Mouse (Mus musculus) stomach, postnatal 0 days (tissue): ENCODE results near the gene Asrgl1. TPM values are rescaled to one million over a fixed set of nuclear protein-coding genes. Genes with fewer than 3 reads are reported as not detected.

ENCODE experiments used
- ATAC-seq: fragments of 200-750 bp; cut with Nextera tagmentation; 2 replicates; pipeline ENCODE4 v1.8.0; 2017; ENCODE audit not compliant: low FRiP score, low TSS enrichment
- DNase-seq: peaks from one replicate; pipeline ENCODE4 v3.0.0-alpha.2; 2016; ENCODE audit warnings: low spot score
- H3K27ac ChIP-seq: fragments of 300-500 bp; sonication (generic); replicated peaks from 2 replicates; pipeline ENCODE4 v1.5.1; 2014; ENCODE audit warnings: mild to moderate bottlenecking, control low read depth
- H3K27me3 ChIP-seq: fragments of 300-500 bp; sonication (generic); 2 replicates; pipeline ENCODE4 v1.6.1; 2014; ENCODE audit warnings: low read length; ENCODE audit not compliant: control insufficient read depth, insufficient read depth
- H3K36me3 ChIP-seq: fragments of 300-500 bp; sonication (generic); 2 replicates; pipeline ENCODE4 v1.6.1; 2014; ENCODE audit warnings: low read length, mixed read lengths; ENCODE audit not compliant: control insufficient read depth, insufficient read depth
- H3K4me1 ChIP-seq: fragments of 300-500 bp; sonication (generic); replicated peaks from 2 replicates; pipeline ENCODE4 v1.6.1; 2014; ENCODE audit warnings: antibody characterized with exemption; ENCODE audit not compliant: control insufficient read depth, insufficient read depth
- H3K4me2 ChIP-seq: fragments of 300-500 bp; sonication (generic); replicated peaks from 2 replicates; pipeline ENCODE4 v1.6.1; 2014; ENCODE audit warnings: low read depth, mild to moderate bottlenecking, control low read depth, moderate library complexity
- H3K4me3 ChIP-seq: fragments of 300-500 bp; sonication (generic); 2 replicates; pipeline ENCODE4 v1.5.1; 2014; ENCODE audit warnings: low read depth, low read length, control low read depth
- H3K9ac ChIP-seq: fragments of 300-500 bp; sonication (generic); 2 replicates; pipeline ENCODE4 v1.6.1; 2014; ENCODE audit warnings: mild to moderate bottlenecking, low read length, control low read depth, mixed read lengths
- H3K9me3 ChIP-seq: fragments of 300-500 bp; sonication (generic); 2 replicates; pipeline ENCODE4 v1.6.1; 2016; ENCODE audit warnings: low read length; ENCODE audit not compliant: control insufficient read depth
- CTCF ChIP-seq: IDR thresholded peaks from 2 replicates; pipeline ENCODE4 v1.5.1; 2016; ENCODE audit warnings: antibody characterized with exemption, low read depth, mild to moderate bottlenecking, moderate library complexity
- EP300 ChIP-seq: optimal IDR thresholded peaks from 2 replicates; pipeline ENCODE3; 2016; ENCODE audit warnings: antibody characterized with exemption
- WGBS: fragments of 180-500 bp; shearing (Covaris S2); extraction: QIAGEN DNeasy Blood & Tissue Kit; methylation state at CpG from one replicate; pipeline ENCODE4 v1.1.7; 2014; 5-methylcytosine and 5-hydroxymethylcytosine counted together
- polyA plus RNA-seq: library from polyadenylated mRNA; unstranded; fragments of >200 nt; fragmentation: Nextera tagmentation; extraction: Ambion mirVana; gene quantifications from 2 replicates; pipeline ENCODE4 v1.2.1, GENCODE M21; 2015

Gene Asrgl1
- polyA plus RNA-seq, 1 experiment from 2014 or later: 7.5 TPM

DNA sequence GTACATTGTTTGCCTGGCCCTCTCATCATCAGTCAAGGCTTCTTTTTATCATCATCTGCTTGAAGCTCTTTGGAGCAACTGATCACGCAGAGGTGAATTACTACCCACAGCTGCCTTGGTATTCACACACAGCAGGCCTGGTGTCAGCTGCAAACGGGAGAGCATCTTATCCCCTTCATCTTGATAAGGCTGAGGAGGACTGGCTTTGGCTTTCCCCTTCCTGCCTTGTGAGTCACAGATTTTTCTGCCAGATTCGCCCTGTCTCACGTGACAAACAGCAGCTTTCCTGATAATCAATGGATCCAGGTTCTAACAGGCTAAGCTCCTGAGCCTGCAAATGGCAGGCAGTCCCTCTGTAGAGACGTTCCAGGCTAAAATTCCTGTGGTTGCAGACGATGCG, 55.5 kb downstream of the Asrgl1 start:
- ATAC-seq: no peak
- TF ChIP-seq CTCF (no peak), EP300 (no peak)
- no peak for DNase-seq
- H3K27me3 ChIP-seq: no peaks in the 10 kb centered on the region
- H3K4me2 ChIP-seq: no peak overlapping the region
- WGBS: 21% methylated on average over 7 of the region's 7 CpGs
- no peak overlapping the region for H3K9ac ChIP-seq
- 0 out of 2 replicates have a peak, but pooled peaks cover 3% of the 10 kb centered on the region for H3K4me1 ChIP-seq
- no peaks in the 10 kb centered on the region for H3K36me3 ChIP-seq
- no peak overlapping the region for H3K4me3 ChIP-seq
- no peaks in the 10 kb centered on the region for H3K9me3 ChIP-seq
- peak overlapping the region; percentile 40; the same call in 1 of the 2 replicates for H3K27ac ChIP-seq

DNA sequence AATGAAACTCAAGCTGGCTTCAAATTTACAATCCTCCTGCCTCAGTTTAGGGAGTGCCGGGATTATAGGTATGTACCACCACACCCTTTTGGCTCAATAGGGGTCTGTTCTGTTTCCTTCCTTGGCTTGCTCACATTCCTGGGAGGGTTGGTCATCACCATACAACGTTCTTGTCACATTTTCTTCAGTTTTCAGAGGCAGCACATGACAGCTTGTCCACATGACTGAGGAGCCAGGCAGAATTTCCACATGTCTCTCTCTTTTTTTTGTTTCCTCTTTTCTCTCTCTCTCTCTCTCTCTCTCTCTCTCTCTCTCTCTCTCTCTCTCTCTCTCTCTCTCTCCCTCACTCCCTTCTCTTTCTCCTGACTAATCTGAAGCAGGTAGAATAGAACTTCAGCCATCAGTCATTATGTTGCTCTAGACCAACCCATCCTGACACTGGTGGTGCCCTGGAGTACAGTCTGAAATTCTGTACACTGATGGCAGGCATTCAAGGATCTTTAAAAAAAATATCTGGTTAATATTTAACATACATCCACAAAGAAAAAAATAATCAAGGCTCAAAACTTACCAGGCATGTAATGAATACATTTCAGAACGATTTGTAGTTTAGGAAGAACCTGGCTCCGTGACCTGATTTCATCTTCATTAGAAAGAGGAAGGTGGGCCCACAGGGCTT, 58.3 kb downstream of the Asrgl1 start:
- DNase-seq: no peak
- TF ChIP-seq EP300 (no peak), CTCF (no peak)
- H3K9me3 ChIP-seq: no peaks in the 10 kb centered on the region
- H3K4me1 ChIP-seq: peaks cover 8% of the 10 kb centered on the region; the same call in 1 of the 2 replicates
- H3K9ac ChIP-seq: no peak overlapping the region
- no peaks in the 10 kb centered on the region for H3K27me3 ChIP-seq
- H3K27ac ChIP-seq: no peak overlapping the region
- no peak overlapping the region for H3K4me2 ChIP-seq
- no peak for ATAC-seq
- H3K36me3 ChIP-seq: no peaks in the 10 kb centered on the region
- no peak overlapping the region for H3K4me3 ChIP-seq
- WGBS: 50% methylated on average over 4 of the region's 4 CpGs

DNA sequence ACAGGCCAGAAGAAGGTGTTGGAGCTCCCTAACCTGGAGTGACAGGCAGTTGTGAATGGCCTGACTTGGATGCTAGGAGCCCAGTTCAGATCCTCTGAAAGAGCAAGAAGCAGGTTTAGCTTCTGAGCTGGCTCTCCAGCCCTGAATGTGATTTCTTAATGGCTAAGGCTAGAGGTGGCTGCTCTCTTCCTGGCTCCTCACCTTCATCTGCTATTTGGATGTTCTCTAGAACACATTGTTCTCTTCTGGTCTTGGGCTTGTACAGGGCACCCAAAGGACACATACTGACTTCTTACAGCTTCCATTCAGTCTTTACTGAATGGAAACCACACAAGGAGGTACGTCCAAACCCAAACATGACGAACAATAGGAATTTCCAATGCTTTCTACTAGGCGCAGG, 59.4 kb downstream of the Asrgl1 start:
- no peaks in the 10 kb centered on the region for H3K27me3 ChIP-seq
- H3K4me3 ChIP-seq: no peak overlapping the region
- TF ChIP-seq EP300 (no peak), CTCF (no peak)
- peaks cover 13% of the 10 kb centered on the region for H3K4me1 ChIP-seq
- H3K36me3 ChIP-seq: no peaks in the 10 kb centered on the region
- no peaks in the 10 kb centered on the region for H3K9me3 ChIP-seq
- whole genome bisulfite sequencing: 89% methylated on average over 3 of the region's 3 CpGs
- DNase-seq (no peak), ATAC-seq (no peak)
- no peak overlapping the region for H3K27ac ChIP-seq
- no peak overlapping the region for H3K9ac ChIP-seq
- H3K4me2 ChIP-seq: no peak overlapping the region

DNA sequence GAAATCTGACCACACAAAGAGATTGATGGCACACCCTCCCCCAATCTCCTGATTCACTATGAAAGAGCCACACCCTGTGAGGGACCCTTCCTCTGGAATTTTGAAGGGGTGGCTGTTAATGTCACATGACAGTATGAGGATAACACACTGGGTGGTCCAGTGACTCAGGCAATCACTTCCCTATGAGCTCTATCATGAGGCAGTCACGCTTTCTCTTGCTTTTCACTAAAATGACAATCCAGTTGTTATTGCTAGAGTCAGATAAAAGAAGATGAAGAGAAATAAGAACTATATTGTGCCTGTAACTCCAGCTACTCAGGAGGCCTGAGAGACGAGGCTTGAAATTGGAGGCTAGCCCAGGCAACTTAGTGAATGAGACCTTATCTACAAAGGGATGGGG, 59.9 kb downstream of the Asrgl1 start:
- peaks cover 17% of the 10 kb centered on the region for H3K4me1 ChIP-seq
- no peak overlapping the region for H3K4me2 ChIP-seq
- TF ChIP-seq CTCF (no peak), EP300 (no peak)
- DNase-seq (no peak), ATAC-seq (no peak)
- no peak overlapping the region for H3K4me3 ChIP-seq
- H3K9me3 ChIP-seq: no peaks in the 10 kb centered on the region
- no peaks in the 10 kb centered on the region for H3K27me3 ChIP-seq
- WGBS: 61% methylated on average over 2 of the region's 2 CpGs
- no peaks in the 10 kb centered on the region for H3K36me3 ChIP-seq
- no peak overlapping the region for H3K9ac ChIP-seq
- no peak overlapping the region for H3K27ac ChIP-seq

DNA sequence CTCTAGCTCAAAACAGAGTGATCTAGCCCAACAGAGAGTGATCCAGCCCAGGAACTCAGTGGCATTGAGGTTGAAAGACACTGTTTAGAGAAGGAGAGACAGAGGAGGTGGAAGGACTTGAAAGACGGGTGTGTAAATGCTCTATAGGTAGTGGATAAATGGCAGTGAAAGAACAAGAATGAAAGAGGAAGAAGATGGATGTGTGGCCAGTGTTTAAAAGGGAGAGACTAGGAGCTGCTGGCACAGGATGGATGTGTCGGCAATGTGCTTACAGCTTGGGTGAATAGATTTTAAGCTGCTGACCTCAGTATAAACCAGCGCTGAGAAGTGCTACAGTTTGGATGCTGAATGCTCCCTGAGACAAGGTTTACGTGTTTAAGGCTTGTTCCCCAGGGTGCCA, 61.0 kb downstream of the Asrgl1 start:
- no peak for ATAC-seq
- H3K4me2 ChIP-seq: no peak overlapping the region
- peaks cover 24% of the 10 kb centered on the region for H3K4me1 ChIP-seq
- H3K36me3 ChIP-seq: no peaks in the 10 kb centered on the region
- WGBS: 30% methylated on average over 4 of the region's 4 CpGs
- no peaks in the 10 kb centered on the region for H3K27me3 ChIP-seq
- no peaks in the 10 kb centered on the region for H3K9me3 ChIP-seq
- TF ChIP-seq EP300: no peak
- no peak for TF ChIP-seq CTCF
- DNase-seq: no peak
- peak overlapping the region; percentile 70 for H3K27ac ChIP-seq
- H3K4me3 ChIP-seq: no peak overlapping the region
- H3K9ac ChIP-seq: no peak overlapping the region

DNA sequence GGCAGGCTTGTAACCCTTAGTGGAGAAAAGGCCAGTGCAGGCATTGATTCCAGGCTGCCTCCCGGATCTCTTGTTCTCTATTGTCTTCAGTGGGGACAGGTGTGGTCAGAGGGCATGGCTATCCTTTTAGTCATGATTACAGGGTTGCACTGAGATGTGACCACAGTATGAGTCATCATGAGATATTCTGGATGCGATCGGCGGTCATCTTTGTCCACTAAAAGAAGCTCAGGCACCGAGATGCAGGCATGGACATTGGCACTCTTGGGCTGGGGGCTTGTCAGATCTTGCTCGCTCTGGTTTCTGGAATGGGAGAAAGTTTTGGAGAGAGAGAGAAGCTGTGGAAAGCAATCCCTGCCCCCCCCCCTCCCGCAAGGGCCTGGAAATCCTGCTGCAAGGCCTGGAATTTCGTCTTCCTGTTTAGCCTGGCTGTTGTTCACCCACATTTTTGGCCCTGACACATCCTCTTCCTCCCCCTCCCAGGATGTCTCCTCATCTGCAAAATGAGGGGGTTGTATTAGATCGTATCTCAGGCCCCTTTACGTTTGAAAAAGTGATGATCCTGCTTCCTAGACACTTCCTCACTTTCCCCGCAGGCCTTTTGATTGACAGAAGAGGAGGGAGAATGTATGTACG, 61.5 kb downstream of the Asrgl1 start:
- no peak for TF ChIP-seq CTCF
- TF ChIP-seq EP300: no peak
- 46% methylated on average over 12 of the region's 12 CpGs for WGBS
- Histone ChIP-seq H3K4me1 (peaks cover 24% of the 10 kb centered on the region), H3K9me3 (no peaks in the 10 kb centered on the region), H3K4me3 (no peak overlapping the region), H3K27me3 (no peaks in the 10 kb centered on the region), H3K27ac (peak overlapping the region; percentile 70), H3K4me2 (no peak overlapping the region), H3K9ac (no peak overlapping the region; the same call in 1 of the 2 replicates), H3K36me3 (no peaks in the 10 kb centered on the region)
- DNase-seq: no peak
- ATAC-seq: peak; percentile 40; the same call in 1 of the 2 replicates
